Mouse (Mus musculus) forebrain, embryonic 12.5 days (tissue): ENCODE measurements around the gene Sf1. TPM values are rescaled to one million over a fixed set of nuclear protein-coding genes. Genes with fewer than 3 reads are reported as not detected.

Source experiments
- ATAC-seq: fragments of 200-750 bp; cut with Nextera tagmentation; 2 replicates; pipeline ENCODE4 v1.8.0; 2017; ENCODE audit warnings: moderate TSS enrichment; ENCODE audit not compliant: low FRiP score
- H3K27ac ChIP-seq: fragments of 300-500 bp; sonication (generic); 2 replicates; pipeline ENCODE4 v1.5.1; 2016; ENCODE audit warnings: mild to moderate bottlenecking
- H3K27me3 ChIP-seq: fragments of 300-500 bp; sonication (generic); 2 replicates; pipeline ENCODE4 v1.6.1; 2016; ENCODE audit warnings: mild to moderate bottlenecking
- H3K36me3 ChIP-seq: fragments of 300-500 bp; sonication (generic); replicated peaks from 2 replicates; pipeline ENCODE4 v1.6.1; 2016; ENCODE audit warnings: mild to moderate bottlenecking
- H3K4me1 ChIP-seq: fragments of 300-500 bp; sonication (generic); 2 replicates; pipeline ENCODE4 v1.6.1; 2016
- H3K4me2 ChIP-seq: fragments of 300-500 bp; sonication (generic); 2 replicates; pipeline ENCODE4 v1.6.1; 2016; ENCODE audit warnings: mild to moderate bottlenecking, moderate library complexity
- H3K4me3 ChIP-seq: fragments of 300-500 bp; sonication (generic); replicated peaks from 2 replicates; pipeline ENCODE4 v1.5.1; 2016; ENCODE audit warnings: mild to moderate bottlenecking
- H3K9ac ChIP-seq: fragments of 300-500 bp; sonication (generic); 2 replicates; pipeline ENCODE4 v1.6.1; 2016; ENCODE audit warnings: mild to moderate bottlenecking
- H3K9me3 ChIP-seq: fragments of 300-500 bp; sonication (generic); 2 replicates; pipeline ENCODE4 v1.6.1; 2016
- WGBS: fragments of 180-500 bp; shearing (Covaris S2); methylation state at CpG from one replicate; pipeline ENCODE4 v1.1.7; 2016; 5-methylcytosine and 5-hydroxymethylcytosine counted together
- microRNA-seq: library from miRNA; unstranded; fragments of <30 nt; microRNA quantifications from one replicate; pipeline ENCODE4, GENCODE M21; 2017
- polyA plus RNA-seq: library from polyadenylated mRNA; unstranded; fragments of >200 nt; fragmentation: Nextera tagmentation; extraction: Ambion mirVana; gene quantifications from 2 replicates; pipeline ENCODE4 v1.2.1, GENCODE M21; 2016

The Sf1 gene
- polyA plus RNA-seq, 1 experiment from 2014 or later: 204 TPM

DNA sequence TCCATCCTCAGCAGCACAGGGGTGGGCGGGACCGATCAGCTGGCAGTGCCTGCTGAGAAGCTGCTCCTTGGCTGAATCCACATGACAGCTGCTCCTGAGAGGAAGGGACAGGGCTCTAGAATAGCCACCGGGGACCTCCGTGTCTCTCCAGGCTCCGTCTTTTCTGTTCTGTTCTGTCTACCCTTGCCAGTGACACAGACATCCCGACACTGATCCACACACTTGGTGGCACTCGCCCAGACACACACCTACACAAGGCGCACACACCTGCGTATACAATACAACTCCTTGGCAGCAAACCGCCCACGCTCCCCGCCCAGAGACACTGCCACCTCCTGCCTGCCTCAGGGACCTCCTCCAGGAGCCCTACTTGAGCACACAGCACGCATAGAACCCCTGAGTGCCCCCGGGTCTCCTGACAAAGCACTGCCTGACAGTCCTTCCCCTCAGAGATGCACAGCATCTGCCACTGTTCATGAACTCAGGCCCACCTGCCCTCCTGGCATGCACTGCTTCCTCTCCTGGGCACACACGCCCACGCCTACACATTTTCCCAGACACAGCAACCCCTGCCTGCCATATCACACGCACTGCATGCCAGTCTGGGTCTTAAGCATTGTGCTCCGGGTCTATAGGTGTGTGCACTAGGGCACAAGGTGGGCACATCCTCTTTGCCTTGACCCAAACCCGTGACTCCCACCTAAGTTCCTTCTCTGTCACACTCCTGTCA lies 57.2 kb downstream of the Sf1 start:
- no peak for ATAC-seq
- H3K36me3 ChIP-seq: no peaks in the 10 kb centered on the region
- WGBS: 54% methylated on average over 19 of the region's 19 CpGs
- H3K4me2 ChIP-seq: peak overlapping the region; percentile 94
- H3K9me3 ChIP-seq: no peaks in the 10 kb centered on the region
- H3K27ac ChIP-seq: peak overlapping the region; percentile 36; the same call in 1 of the 2 replicates
- peak overlapping the region; percentile 65 for H3K4me3 ChIP-seq
- H3K9ac ChIP-seq: peak overlapping the region; percentile 84
- peaks cover 94% of the 10 kb centered on the region for H3K4me1 ChIP-seq
- peaks cover 50% of the 10 kb centered on the region for H3K27me3 ChIP-seq

DNA sequence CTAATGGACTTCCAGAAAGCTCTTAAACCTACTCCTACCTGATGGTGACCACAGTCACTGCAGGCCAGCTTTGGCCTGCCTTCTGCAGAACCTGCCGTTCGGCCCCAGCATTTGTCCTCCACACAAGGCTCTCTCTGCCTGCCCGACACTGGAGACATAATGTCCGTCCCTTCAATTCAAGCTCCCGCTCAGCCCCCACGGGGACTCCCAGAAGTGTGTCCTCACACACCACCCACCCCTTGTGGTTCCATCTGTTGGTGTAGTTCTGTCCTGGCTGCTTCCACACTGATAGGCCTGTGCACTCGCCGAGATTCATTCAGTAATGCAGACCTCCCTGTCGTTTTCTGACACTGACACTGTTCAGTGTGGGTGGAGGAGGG lies 57.7 kb downstream of the Sf1 start:
- no peaks in the 10 kb centered on the region for H3K9me3 ChIP-seq

DNA sequence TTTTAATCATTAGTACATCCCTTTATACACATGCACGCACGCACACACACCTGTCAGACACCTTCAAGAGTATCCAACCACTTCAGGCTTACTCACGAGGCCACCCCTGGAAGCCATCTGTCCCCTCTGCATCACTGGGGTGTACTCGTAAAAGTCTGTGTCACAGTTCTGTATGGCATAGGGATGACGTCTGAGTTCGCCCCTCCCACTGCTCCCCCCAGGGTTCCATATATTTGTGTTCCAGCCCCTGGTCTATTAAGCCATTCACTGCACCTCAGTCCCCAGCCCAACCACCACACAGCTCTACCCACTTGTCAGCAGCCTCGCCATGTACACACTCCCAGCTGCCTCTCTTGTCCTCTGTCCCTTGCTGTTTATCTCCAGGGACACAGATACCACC lies 58.5 kb downstream of the Sf1 start:
- H3K9ac ChIP-seq: no peak overlapping the region
- peaks cover 64% of the 10 kb centered on the region for H3K27me3 ChIP-seq
- ATAC-seq: no peak
- no peak overlapping the region for H3K4me3 ChIP-seq
- no peak overlapping the region for H3K4me2 ChIP-seq
- no peaks in the 10 kb centered on the region for H3K36me3 ChIP-seq
- peaks cover 93% of the 10 kb centered on the region for H3K4me1 ChIP-seq
- no peak overlapping the region for H3K27ac ChIP-seq
- WGBS: 71% methylated on average over 7 of the region's 7 CpGs
- no peaks in the 10 kb centered on the region for H3K9me3 ChIP-seq

More for the DNA sequence above, 57.7 kb downstream of the Sf1 start:
- WGBS: 78% methylated on average over 9 of the region's 9 CpGs
- peaks cover 94% of the 10 kb centered on the region for H3K4me1 ChIP-seq
- ATAC-seq: no peak
- no peak overlapping the region for H3K27ac ChIP-seq
- no peaks in the 10 kb centered on the region for H3K36me3 ChIP-seq
- H3K27me3 ChIP-seq: peaks cover 56% of the 10 kb centered on the region
- H3K4me2 ChIP-seq: peak overlapping the region; percentile 94; the same call in 1 of the 2 replicates
- 0 out of 2 replicates have a peak overlapping the region, but pooled peaks have one; percentile 84 for H3K9ac ChIP-seq
- no peak overlapping the region; the same call in 1 of the 2 replicates for H3K4me3 ChIP-seq

DNA sequence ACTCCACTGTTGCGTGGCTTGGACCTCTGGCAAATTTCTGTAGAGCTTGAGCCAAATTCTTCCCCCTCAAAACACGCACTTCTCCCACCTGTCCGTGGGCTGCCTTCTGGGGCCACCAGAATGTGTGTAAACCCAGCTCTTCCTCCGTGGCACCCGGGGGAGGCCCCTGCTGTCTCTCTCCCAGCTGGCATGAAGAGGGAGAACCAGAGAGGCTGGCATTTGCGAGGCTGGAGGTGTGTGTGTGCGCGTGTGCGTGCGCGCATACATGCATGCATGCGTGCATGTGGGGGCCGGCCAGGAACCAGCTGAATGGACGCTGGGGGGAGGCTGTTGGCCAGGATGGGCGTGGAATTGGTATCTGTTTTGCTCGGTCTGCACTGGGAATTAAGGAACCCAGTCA lies 59.8 kb downstream of the Sf1 start:
- WGBS: 88% methylated on average over 16 of the region's 16 CpGs
- no peaks in the 10 kb centered on the region for H3K9me3 ChIP-seq
- peaks cover 93% of the 10 kb centered on the region for H3K4me1 ChIP-seq
- H3K36me3 ChIP-seq: no peaks in the 10 kb centered on the region
- H3K27ac ChIP-seq: no peak overlapping the region
- H3K27me3 ChIP-seq: peaks cover 76% of the 10 kb centered on the region
- ATAC-seq: no peak
- no peak overlapping the region for H3K4me2 ChIP-seq
- H3K9ac ChIP-seq: no peak overlapping the region
- H3K4me3 ChIP-seq: no peak overlapping the region

DNA sequence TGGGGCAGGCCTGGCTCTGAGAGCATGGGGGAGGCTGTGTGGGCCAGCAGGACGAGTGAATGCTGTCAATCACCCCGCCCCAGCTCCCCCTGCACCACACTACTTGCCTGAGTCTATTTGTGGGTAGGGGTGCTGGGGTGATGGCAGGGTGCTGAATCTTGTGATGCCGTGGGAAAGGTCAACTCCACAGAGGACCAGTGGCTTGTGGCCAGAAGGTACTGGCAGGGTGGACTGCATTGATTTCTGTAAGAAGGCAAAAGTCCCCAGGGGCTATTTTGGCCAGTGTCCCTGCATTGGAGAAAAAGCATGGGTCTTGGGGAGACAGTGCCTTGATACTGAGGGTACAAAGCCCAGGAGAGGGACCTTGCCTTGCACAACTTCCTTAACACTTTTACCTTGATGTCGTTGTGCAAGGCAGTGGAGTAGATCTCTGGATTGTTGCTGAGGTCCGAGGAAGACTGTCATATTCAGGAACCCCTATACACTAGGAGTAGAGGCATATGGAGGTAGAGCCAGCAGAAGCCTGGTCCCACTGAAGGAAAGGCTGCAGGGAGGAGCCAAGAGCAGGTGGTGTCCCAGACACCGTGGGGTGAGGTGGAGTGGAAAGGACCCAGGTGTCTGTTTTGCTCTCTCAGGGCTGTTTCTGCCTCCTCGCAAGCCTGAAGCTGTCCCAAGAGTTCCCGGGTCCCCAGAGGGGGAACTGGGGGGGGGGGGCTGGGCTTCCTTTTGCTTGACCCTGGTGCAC lies 60.8 kb downstream of the Sf1 start:
- peaks cover 98% of the 10 kb centered on the region for H3K4me1 ChIP-seq

DNA sequence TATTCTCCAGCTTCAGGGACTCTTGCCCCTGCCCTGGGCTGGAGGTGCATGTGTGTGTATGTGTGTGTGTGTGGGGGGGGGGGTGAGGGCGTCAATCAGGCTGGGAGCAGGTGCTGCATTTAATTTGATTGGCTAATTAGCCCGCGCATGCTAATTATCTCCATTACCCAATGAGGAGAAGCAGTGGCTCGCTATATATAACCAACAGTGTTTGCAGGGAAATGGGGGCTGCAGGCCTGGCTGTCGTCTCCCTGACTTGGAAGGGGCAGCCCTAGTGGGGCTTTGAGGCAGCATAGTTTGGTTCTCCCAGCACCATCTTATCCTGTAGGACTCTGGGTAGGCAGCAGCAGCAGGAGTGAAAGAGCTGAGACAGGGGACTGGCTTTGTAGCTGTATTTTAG lies 62.1 kb downstream of the Sf1 start:
- Histone ChIP-seq H3K27me3 (peaks cover 80% of the 10 kb centered on the region), H3K4me1 (peaks cover 96% of the 10 kb centered on the region), H3K4me3 (no peak overlapping the region), H3K36me3 (no peaks in the 10 kb centered on the region), H3K9me3 (no peaks in the 10 kb centered on the region), H3K9ac (no peak overlapping the region), H3K4me2 (peak overlapping the region; percentile 75), H3K27ac (peak overlapping the region; percentile 78)
- peak; percentile 53; the same call in 1 of the 2 replicates for ATAC-seq
- 23% methylated on average over 5 of the region's 5 CpGs for WGBS

More for the DNA sequence above, 60.8 kb downstream of the Sf1 start:
- Histone ChIP-seq H3K9me3 (no peaks in the 10 kb centered on the region), H3K27ac (peak overlapping the region; percentile 71), H3K4me2 (no peak overlapping the region), H3K4me3 (no peak overlapping the region), H3K9ac (no peak overlapping the region), H3K27me3 (peaks cover 80% of the 10 kb centered on the region), H3K36me3 (no peaks in the 10 kb centered on the region)
- no peak for ATAC-seq
- WGBS: 69% methylated on average over 8 of the region's 8 CpGs

DNA sequence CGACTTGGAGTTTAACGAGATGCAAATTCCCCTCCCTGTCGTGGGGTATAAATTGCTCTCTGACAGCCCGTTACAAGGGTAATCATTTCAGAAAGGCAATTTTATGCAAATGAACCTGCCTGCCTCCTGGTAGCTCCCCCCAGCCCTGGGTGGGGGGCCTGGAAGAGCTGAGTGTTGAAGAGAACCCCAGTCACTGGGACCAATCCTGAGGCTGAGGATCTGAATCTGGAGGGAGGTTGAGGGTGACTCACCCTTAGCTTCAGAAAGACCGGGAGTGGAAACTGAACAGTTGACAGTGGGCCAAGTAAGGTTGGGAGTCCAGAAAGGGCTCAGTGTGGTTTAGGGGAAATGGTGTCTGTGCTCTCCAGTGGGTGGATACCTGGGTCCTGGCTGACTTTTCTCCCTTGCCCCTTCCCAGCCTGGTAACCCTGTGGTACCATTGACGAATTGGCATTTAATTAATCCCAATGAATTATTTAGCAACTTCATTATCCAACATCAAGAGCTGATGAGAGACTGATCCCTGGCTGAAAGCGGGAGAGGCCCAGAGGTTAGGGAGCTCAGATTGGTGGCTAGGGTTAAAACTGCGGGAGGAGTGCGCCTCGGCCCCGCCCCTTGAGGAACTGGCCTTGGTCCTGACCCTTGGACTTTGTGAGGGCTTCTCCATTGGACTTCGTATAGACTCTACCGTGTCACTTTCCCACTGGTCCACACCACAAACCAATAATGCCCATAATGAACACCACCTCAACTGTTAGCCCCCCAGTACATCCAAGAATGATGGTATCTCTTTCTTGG lies 63.4 kb downstream of the Sf1 start:
- no peak overlapping the region for H3K9ac ChIP-seq
- H3K9me3 ChIP-seq: no peaks in the 10 kb centered on the region
- H3K4me2 ChIP-seq: peak overlapping the region; percentile 75
- H3K27me3 ChIP-seq: peaks cover 77% of the 10 kb centered on the region
- H3K36me3 ChIP-seq: no peaks in the 10 kb centered on the region
- H3K4me3 ChIP-seq: no peak overlapping the region
- peaks cover 83% of the 10 kb centered on the region for H3K4me1 ChIP-seq
- no peak for ATAC-seq
- peak overlapping the region; percentile 56 for H3K27ac ChIP-seq
- WGBS: 9% methylated on average over 13 of the region's 13 CpGs

Small RNA genes lying within 50 kb of the gene (microRNA-seq; reads per million reads assigned to microRNA genes)
- gene Mir6989: 1.9 reads per million

Other genes starting within 250 kb of the Sf1 start
- gene Sac3d1, start 245.0 kb upstream of the Sf1 start, polyA plus RNA-seq: 55.2 and 56.6 TPM in 2 replicates
- 24.6 and 26.0 TPM in 2 replicates for gene Snx15, start 235.4 kb upstream of the Sf1 start, polyA plus RNA-seq
- gene Batf2, start 222.7 kb upstream of the Sf1 start, polyA plus RNA-seq: not detected in 2 replicates
- 77.4 and 80.5 TPM in 2 replicates for gene Arl2, start 222.1 kb upstream of the Sf1 start, polyA plus RNA-seq
- gene Majin, start 179.3 kb upstream of the Sf1 start, polyA plus RNA-seq: not detected in 2 replicates
- gene Gpha2, start 137.3 kb upstream of the Sf1 start, polyA plus RNA-seq: 0.70 and 0.91 TPM in 2 replicates
- gene Ppp2r5b, start 127.8 kb upstream of the Sf1 start, polyA plus RNA-seq: 51.8 and 52.4 TPM in 2 replicates
- 12.0 and 14.2 TPM in 2 replicates for gene Atg2a, start 122.0 kb upstream of the Sf1 start, polyA plus RNA-seq
- 86.6 and 89.0 TPM in 2 replicates for gene Ehd1, start 87.0 kb upstream of the Sf1 start, polyA plus RNA-seq
- 0.36 and 0.38 TPM in 2 replicates for gene Cdc42bpg, start 57.2 kb upstream of the Sf1 start, polyA plus RNA-seq
- gene Men1, start 28.7 kb upstream of the Sf1 start, polyA plus RNA-seq: 97.1 and 107 TPM in 2 replicates
- gene Map4k2, start 22.6 kb upstream of the Sf1 start, polyA plus RNA-seq: 14.4 and 15.1 TPM in 2 replicates
- gene Pygm, start 20.7 kb downstream of the Sf1 start, polyA plus RNA-seq: 0.78 and 1.5 TPM in 2 replicates
- 13.1 and 15.1 TPM in 2 replicates for gene Rasgrp2, start 35.6 kb downstream of the Sf1 start, polyA plus RNA-seq
- gene Nrxn2, start 55.0 kb downstream of the Sf1 start, polyA plus RNA-seq: 17.1 and 17.6 TPM in 2 replicates
- not detected in 2 replicates for gene Slc22a12, start 179.3 kb downstream of the Sf1 start, polyA plus RNA-seq